Mouse (Mus musculus) CH12.LX (cell line): ENCODE measurements around the gene Lgr4. TPM values are rescaled to one million over a fixed set of nuclear protein-coding genes. Genes with fewer than 3 reads are reported as not detected.

ENCODE experiments used
- DNase-seq: peaks from one replicate; pipeline ENCODE4 v3.0.0-alpha.2; 2013; ENCODE audit errors: extremely low read depth
- H3K27ac ChIP-seq: 2 replicates; pipeline ENCODE4 v1.5.1; 2012; ENCODE audit warnings: low read depth, mild to moderate bottlenecking, control low read depth, moderate library complexity; ENCODE audit not compliant: insufficient read depth
- H3K27me3 ChIP-seq: replicated peaks from 2 replicates; pipeline ENCODE3; 2012; ENCODE audit warnings: inconsistent platforms
- H3K36me3 ChIP-seq, 2 experiments: replicated peaks in 1 of 2; 2 replicates each; pipeline versions ENCODE3 to v1.6.1; 2012; ENCODE audit warnings: inconsistent platforms in 1 of 2, low read length in 1 of 2, mild to moderate bottlenecking in 1 of 2, mixed read lengths in 1 of 2, moderate library complexity in 1 of 2; ENCODE audit not compliant: control insufficient read depth in 1 of 2, insufficient read depth in 1 of 2
- H3K4me1 ChIP-seq, 2 experiments: 2 replicates each; pipeline ENCODE4 v1.6.1; 2012; ENCODE audit warnings: inconsistent platforms in 1 of 2, moderate library complexity in 1 of 2; ENCODE audit not compliant: insufficient read depth in 2 of 2, control insufficient read depth in 1 of 2
- H3K4me2 ChIP-seq: 2 replicates; pipeline ENCODE4 v1.6.1; 2012; ENCODE audit warnings: low read depth, mild to moderate bottlenecking, control low read depth; ENCODE audit not compliant: poor library complexity, insufficient read depth, severe bottlenecking
- H3K4me3 ChIP-seq, 3 experiments: fragments of 150-350 bp in 1 of 3; sonication (generic) in 1 of 3; replicated peaks in 1 of 3; 2 replicates each; pipeline versions ENCODE3 to v1.5.1; 2011 to 2012; ENCODE audit warnings: low read depth in 2 of 3, low read length in 2 of 3, mild to moderate bottlenecking in 2 of 3, moderate library complexity in 2 of 3, control low read depth in 1 of 3, improper control_type of control experiment in 1 of 3, inconsistent platforms in 1 of 3, mixed read lengths in 1 of 3; ENCODE audit not compliant: poor library complexity in 1 of 3
- H3K79me2 ChIP-seq: replicated peaks from 2 replicates; pipeline ENCODE4 v1.6.1; 2012; ENCODE audit warnings: mild to moderate bottlenecking, moderate library complexity; ENCODE audit not compliant: control insufficient read depth, poor library complexity, insufficient read depth, severe bottlenecking; ENCODE audit errors: extremely low read depth
- H3K9ac ChIP-seq: 2 replicates; pipeline ENCODE4 v1.6.1; 2012; ENCODE audit warnings: low read depth, mild to moderate bottlenecking, control low read depth, moderate library complexity; ENCODE audit not compliant: insufficient read depth
- H3K9me3 ChIP-seq: replicated peaks from 2 replicates; pipeline ENCODE3; 2012; ENCODE audit warnings: low read length, inconsistent platforms, mixed read lengths
- CTCF ChIP-seq, 2 experiments: IDR thresholded peaks in 1 of 2; conservative IDR thresholded peaks in 1 of 2; 2 replicates each; pipeline ENCODE4 v1.5.1; 2011 to 2012; ENCODE audit warnings: low read depth in 2 of 2, low read length in 2 of 2, improper control_type of control experiment in 1 of 2, inconsistent platforms in 1 of 2, mild to moderate bottlenecking in 1 of 2, moderate library complexity in 1 of 2
- EP300 ChIP-seq: IDR thresholded peaks from 2 replicates; pipeline ENCODE4 v1.6.1; 2011; ENCODE audit warnings: low read length, improper control_type of control experiment
- ETS1 ChIP-seq: conservative IDR thresholded peaks from 2 replicates; pipeline ENCODE4 v1.6.1; 2012; ENCODE audit warnings: low read depth, mild to moderate bottlenecking, inconsistent platforms, low read length, improper control_type of control experiment, moderate library complexity
- IRF4 ChIP-seq: IDR thresholded peaks from 2 replicates; pipeline ENCODE4 v1.6.1; 2014; ENCODE audit warnings: low read depth, mild to moderate bottlenecking, inconsistent platforms, low read length, improper control_type of control experiment
- JUN ChIP-seq: IDR thresholded peaks from 2 replicates; pipeline ENCODE4 v1.6.1; 2011; ENCODE audit warnings: low read depth, mild to moderate bottlenecking, low read length, improper control_type of control experiment, moderate library complexity; ENCODE audit not compliant: insufficient read depth
- JUND ChIP-seq: conservative IDR thresholded peaks from 2 replicates; pipeline ENCODE4 v1.6.1; 2011; ENCODE audit warnings: low read depth, low read length, improper control_type of control experiment
- MYC ChIP-seq: IDR thresholded peaks from 2 replicates; pipeline ENCODE4 v1.6.1; 2011; ENCODE audit warnings: low read depth, mild to moderate bottlenecking, improper control_type of control experiment, low read length
- NELFE ChIP-seq: IDR thresholded peaks from 2 replicates; pipeline ENCODE4 v1.6.1; 2011; ENCODE audit warnings: low read depth, low read length, improper control_type of control experiment
- NRF1 ChIP-seq: IDR thresholded peaks from 2 replicates; pipeline ENCODE4 v1.6.1; 2014; ENCODE audit warnings: low read depth, mild to moderate bottlenecking, inconsistent platforms, low read length, improper control_type of control experiment, moderate library complexity
- POLR2A ChIP-seq: IDR thresholded peaks from 2 replicates; pipeline ENCODE4 v1.6.1; 2011; ENCODE audit warnings: low read depth, mild to moderate bottlenecking, improper control_type of control experiment, low read length
- POLR2AphosphoS2 ChIP-seq: IDR thresholded peaks from 2 replicates; pipeline ENCODE4 v1.6.1; 2011; ENCODE audit warnings: low read depth, low read length, improper control_type of control experiment
- RAD21 ChIP-seq: IDR thresholded peaks from 2 replicates; pipeline ENCODE4 v1.6.1; 2011; ENCODE audit warnings: low read depth, mild to moderate bottlenecking, low read length, improper control_type of control experiment, moderate library complexity
- SIN3A ChIP-seq: IDR thresholded peaks from 2 replicates; pipeline ENCODE4 v1.6.1; 2012; ENCODE audit warnings: low read length, improper control_type of control experiment, inconsistent platforms
- TCF12 ChIP-seq: IDR thresholded peaks from 2 replicates; pipeline ENCODE4 v1.6.1; 2014; ENCODE audit warnings: low read depth, mild to moderate bottlenecking, inconsistent platforms, low read length, improper control_type of control experiment
- USF2 ChIP-seq: conservative IDR thresholded peaks from 2 replicates; pipeline ENCODE4 v1.6.1; 2011; ENCODE audit warnings: low read depth, low read length, improper control_type of control experiment
- ZC3H11A ChIP-seq: IDR thresholded peaks from 2 replicates; pipeline ENCODE4 v1.6.1; 2012; ENCODE audit warnings: low read depth, mild to moderate bottlenecking, inconsistent platforms, low read length, improper control_type of control experiment
- ZKSCAN1 ChIP-seq: IDR thresholded peaks from 2 replicates; pipeline ENCODE4 v1.6.1; 2012; ENCODE audit warnings: low read depth, inconsistent platforms, low read length, improper control_type of control experiment, borderline replicate concordance
- ZMIZ1 ChIP-seq: IDR thresholded peaks from 2 replicates; pipeline ENCODE4 v1.6.1; 2012; ENCODE audit warnings: low read depth, mild to moderate bottlenecking, inconsistent platforms, low read length, improper control_type of control experiment
- ZNF384 ChIP-seq: IDR thresholded peaks from 2 replicates; pipeline ENCODE4 v1.6.1; 2012; ENCODE audit warnings: low read depth, low read length, improper control_type of control experiment, inconsistent platforms
- dilution Hi-C: fragments of 300-500 bp; cut with MboI; formaldehyde crosslinking; loops from 2 replicates; pipeline ENCODE4 v1.14.3; 2020; ENCODE audit warnings: low sequenced_read_pairs; ENCODE audit not compliant: extremely low pct_unique_long_range_greater_than_20kb, extremely low pct_ligation_motif_present
- in situ Hi-C: fragments of 300-500 bp; cut with MboI; formaldehyde crosslinking; loops from 3 replicates; pipeline ENCODE4 v1.14.3; 2019; ENCODE audit warnings: low sequenced_read_pairs, low pct_ligation_motif_present, low pct_unique_long_range_greater_than_20kb, mixed read lengths
- polyA plus RNA-seq: library from polyadenylated mRNA; unstranded; fragments of >175 nt; gene quantifications from 2 replicates; pipeline ENCODE4 v1.2.1, GENCODE M21; 2012; ENCODE audit warnings: low read depth; ENCODE audit not compliant: insufficient read length
- total RNA-seq, 2 experiments: library from RNA; depleted of rRNA; stranded (reverse); fragments of 300-350 nt in 1 of 2; fragments of >200 nt in 1 of 2; gene quantifications; 2 replicates each; pipeline ENCODE4 v1.2.3; 2012 to 2014

The Lgr4 gene
- total and polyA plus RNA-seq, 3 experiments = 6.1 to 11.4 (median 6.9) TPM

GRCm38 (mm10) chr2:109912216-109912615 is 5.2 kb upstream of the Lgr4 start:
- H3K79me2 ChIP-seq = no peaks in the 10 kb centered on the region
- H3K27ac ChIP-seq = no peak overlapping the region
- dilution Hi-C loops = no loop called here
- TF ChIP-seq ZNF384 (no peak), USF2 (no peak), NRF1 (no peak), EP300 (no peak), ZMIZ1 (no peak), JUN (no peak), MYC (no peak), RAD21 (no peak), SIN3A (no peak), TCF12 (no peak), ETS1 (no peak), ZKSCAN1 (no peak), POLR2AphosphoS2 (no peak), IRF4 (no peak), NELFE (no peak), ZC3H11A (no peak)
- peaks cover 1% of the 10 kb centered on the region for H3K27me3 ChIP-seq
- peaks cover 0 to 9% of the 10 kb centered on the region in 2 experiments; a peak in 2 of 4 replicates for H3K4me1 ChIP-seq
- in situ Hi-C loops = loop anchor here (25.0 kb wide), 2 partner anchors 150 to 650 kb away; no protein-coding TSS in a partner anchor
- no peaks in the 10 kb centered on the region for H3K9me3 ChIP-seq
- H3K9ac ChIP-seq = no peak overlapping the region
- H3K36me3 ChIP-seq = no peaks in the 10 kb centered on the region
- no peak overlapping the region for H3K4me2 ChIP-seq
- no peak for DNase-seq
- H3K4me3 ChIP-seq = no peak overlapping the region

GRCm38 (mm10) chr2:109912766-109913165 is 4.7 kb upstream of the Lgr4 start:
- TF ChIP-seq CTCF (conservative IDR thresholded peaks at IDR 0.05 in 1 of 2, IDR thresholded peaks at IDR 0.05 in 1 of 2; ENCODE audit: low read depth in 2 of 2, low read length in 2 of 2) (no peak), JUND (no peak), JUN (no peak), POLR2A (no peak)
- TF ChIP-seq, all 38 proteins: peak for 0

More at GRCm38 (mm10) chr2:109912766-109913165, 4.7 kb upstream of the Lgr4 start:
- H3K79me2 ChIP-seq = no peaks in the 10 kb centered on the region
- H3K4me3 ChIP-seq = no peak overlapping the region
- no peaks in the 10 kb centered on the region for H3K9me3 ChIP-seq
- in situ Hi-C loops = loop anchor here (25.0 kb wide), 2 partner anchors 150 to 650 kb away; no protein-coding TSS in a partner anchor
- dilution Hi-C loops = no loop called here
- no peak overlapping the region for H3K27ac ChIP-seq
- H3K4me1 ChIP-seq = peaks cover 0 to 9% of the 10 kb centered on the region in 2 experiments; a peak in 2 of 4 replicates
- peaks cover 1% of the 10 kb centered on the region for H3K27me3 ChIP-seq
- 0 out of 2 replicates have a peak overlapping the region, but pooled peaks have one; percentile 1 for H3K4me2 ChIP-seq
- no peaks in the 10 kb centered on the region for H3K36me3 ChIP-seq
- no peak for DNase-seq
- no peak overlapping the region for H3K9ac ChIP-seq
